Mouse (Mus musculus): Measurements from ENCODE around the gene Zswim5. TPM values are rescaled to one million over a fixed set of nuclear protein-coding genes. Genes with fewer than 3 reads are reported as not detected.

The Zswim5 gene
- polyA plus RNA-seq, 1 experiment from 2014 or later, result 10.4 TPM

DNA sequence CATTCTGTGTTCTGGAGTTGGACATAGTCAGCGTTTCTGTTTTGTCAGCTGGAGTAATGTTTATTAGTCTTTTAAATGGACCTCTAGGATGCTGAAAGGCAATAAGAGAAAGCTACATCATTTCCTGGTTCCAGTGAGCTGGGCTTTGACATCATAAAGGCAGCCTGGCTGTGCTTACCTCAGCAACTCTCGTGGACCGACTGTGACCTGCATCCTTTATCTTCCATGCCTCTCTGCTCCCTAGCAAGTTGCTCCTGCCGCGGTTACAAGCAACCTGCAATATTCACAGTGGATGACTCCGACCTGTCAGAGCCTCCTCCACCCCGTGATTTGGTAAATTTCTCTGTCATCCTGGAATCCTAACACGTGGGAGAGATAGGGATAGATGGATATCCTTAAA is 15.2 kb upstream of the Zswim5 start:
- H3K36me3 ChIP-seq, result no peaks in the 10 kb centered on the region
- no peak overlapping the region for H3K4me3 ChIP-seq
- no peak overlapping the region for H3K27ac ChIP-seq
- H3K27me3 ChIP-seq (replicated peaks), result no peaks in the 10 kb centered on the region
- H3K4me1 ChIP-seq, result no peaks in the 10 kb centered on the region
- ATAC-seq (ENCODE audit: low FRiP score, low read depth), result no peak
- no peak overlapping the region for H3K4me2 ChIP-seq (replicated peaks)
- 64% methylated on average over 8 of the region's 8 CpGs for WGBS
- H3K9me3 ChIP-seq, result no peaks in the 10 kb centered on the region
- H3K9ac ChIP-seq, result no peak overlapping the region

DNA sequence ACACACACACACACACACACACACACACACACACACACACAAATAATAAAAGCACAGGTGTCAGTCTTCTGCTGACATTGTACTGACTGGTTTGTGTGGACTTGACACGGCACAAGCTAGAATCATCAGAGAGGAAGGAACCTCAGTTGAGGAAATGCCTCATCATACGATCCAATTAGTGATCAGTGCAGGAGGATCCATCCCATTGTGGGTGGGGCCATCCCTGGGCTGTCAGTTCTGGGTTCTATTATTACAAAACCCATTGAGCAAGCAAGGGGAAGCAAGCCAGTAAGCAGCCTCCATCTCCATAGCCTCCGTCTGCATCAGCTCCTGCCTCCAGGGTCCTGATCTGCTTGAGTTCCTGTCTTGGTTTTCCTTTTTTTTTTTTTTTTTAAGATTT is 7.3 kb upstream of the Zswim5 start:
- Histone ChIP-seq H3K27me3 (replicated peaks) (no peaks in the 10 kb centered on the region), H3K4me3 (no peak overlapping the region), H3K9ac (no peak overlapping the region), H3K9me3 (no peaks in the 10 kb centered on the region), H3K4me2 (replicated peaks) (no peak overlapping the region), H3K27ac (no peak overlapping the region), H3K4me1 (no peaks in the 10 kb centered on the region), H3K36me3 (no peaks in the 10 kb centered on the region)
- ATAC-seq (ENCODE audit: low FRiP score, low read depth), result no peak
- 89% methylated on average over 3 of the region's 3 CpGs for WGBS

- Histone ChIP-seq H3K4me3 (no peak overlapping the region), H3K36me3 (no peaks in the 10 kb centered on the region), H3K27ac (no peak overlapping the region), H3K9ac (no peak overlapping the region), H3K27me3 (replicated peaks) (no peaks in the 10 kb centered on the region), H3K4me2 (replicated peaks) (no peak overlapping the region), H3K4me1 (no peaks in the 10 kb centered on the region; the same call in 1 of the 2 replicates), H3K9me3 (no peaks in the 10 kb centered on the region)
- ATAC-seq (ENCODE audit: low FRiP score, low read depth), result no peak
- WGBS, result 86% methylated on average over 4 of the region's 4 CpGs
Observed at GRCm38 (mm10) chr4:116874595-116874994, 2.6 kb upstream of the Zswim5 start.

GRCm38 (mm10) chr4:116876630-116876994 is 564 bp upstream of the Zswim5 start:
- WGBS, result under 1% methylated on average over 15 of the region's 15 CpGs
- H3K9me3 ChIP-seq, result no peaks in the 10 kb centered on the region
- no peaks in the 10 kb centered on the region for H3K36me3 ChIP-seq
- no peaks in the 10 kb centered on the region; the same call in 1 of the 2 replicates for H3K4me1 ChIP-seq
- H3K4me2 ChIP-seq (replicated peaks), result peak overlapping the region; percentile 74
- H3K4me3 ChIP-seq, result peak overlapping the region; percentile 93
- peak; percentile 83 for ATAC-seq (ENCODE audit: low FRiP score, low read depth)
- no peaks in the 10 kb centered on the region for H3K27me3 ChIP-seq (replicated peaks)
- peak overlapping the region; percentile 94 for H3K27ac ChIP-seq
- peak overlapping the region; percentile 95 for H3K9ac ChIP-seq

DNA sequence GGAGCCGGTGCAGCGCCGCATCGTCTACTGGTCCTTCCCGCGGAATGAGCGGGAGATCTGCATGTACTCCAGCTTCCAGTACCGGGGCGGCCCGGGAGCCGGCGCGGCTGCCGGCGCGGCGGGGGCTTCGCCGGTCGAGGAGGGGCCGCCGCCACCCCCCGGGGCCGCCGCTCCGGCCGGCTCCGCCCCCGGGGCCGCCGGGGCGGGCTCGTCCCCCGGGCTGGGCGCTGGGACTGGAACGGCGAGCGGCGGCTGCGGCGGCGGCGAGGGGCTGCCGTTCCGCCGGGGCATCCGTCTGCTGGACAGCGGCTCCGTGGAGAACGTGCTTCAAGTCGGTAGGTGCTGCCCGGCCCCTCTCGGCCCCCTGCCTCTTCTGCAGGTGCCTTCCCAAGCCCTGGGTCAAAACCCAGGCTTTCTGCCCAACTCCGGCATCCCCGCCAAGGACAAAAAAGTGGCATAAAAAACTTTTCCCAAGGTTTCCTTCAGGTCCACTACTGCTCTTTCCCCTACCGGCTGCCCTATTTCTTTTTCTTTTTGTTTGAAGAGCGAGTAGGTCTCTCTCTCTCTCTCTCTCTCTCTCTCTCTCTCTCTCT is 649 bp downstream of the Zswim5 start:
- under 1% methylated on average over 57 of the region's 57 CpGs for whole genome bisulfite sequencing
- H3K4me2 ChIP-seq (replicated peaks), result peak overlapping the region; percentile 74
- no peaks in the 10 kb centered on the region for H3K27me3 ChIP-seq (replicated peaks)
- no peak; the same call in 1 of the 2 replicates for ATAC-seq (ENCODE audit: low FRiP score, low read depth)
- peak overlapping the region; percentile 93 for H3K4me3 ChIP-seq
- no peaks in the 10 kb centered on the region for H3K36me3 ChIP-seq
- H3K4me1 ChIP-seq, result no peaks in the 10 kb centered on the region; the same call in 1 of the 2 replicates
- H3K9ac ChIP-seq, result peak overlapping the region; percentile 95
- H3K9me3 ChIP-seq, result no peaks in the 10 kb centered on the region
- peak overlapping the region; percentile 94 for H3K27ac ChIP-seq

- Histone ChIP-seq H3K4me1 (no peaks in the 10 kb centered on the region; the same call in 1 of the 2 replicates), H3K27me3 (replicated peaks) (no peaks in the 10 kb centered on the region), H3K4me3 (peak overlapping the region; percentile 93), H3K27ac (no peak overlapping the region), H3K4me2 (replicated peaks) (peak overlapping the region; percentile 74), H3K36me3 (no peaks in the 10 kb centered on the region), H3K9ac (peak overlapping the region; percentile 95), H3K9me3 (no peaks in the 10 kb centered on the region)
- ATAC-seq (ENCODE audit: low FRiP score, low read depth), result no peak
- WGBS, result 3% methylated on average over 11 of the region's 11 CpGs
Observed at GRCm38 (mm10) chr4:116878491-116878890, 1.3 kb downstream of the Zswim5 start.

- Histone ChIP-seq H3K4me2 (replicated peaks) (no peak overlapping the region), H3K9me3 (no peaks in the 10 kb centered on the region)
Observed at GRCm38 (mm10) chr4:116882679-116883078, 5.5 kb downstream of the Zswim5 start.

DNA sequence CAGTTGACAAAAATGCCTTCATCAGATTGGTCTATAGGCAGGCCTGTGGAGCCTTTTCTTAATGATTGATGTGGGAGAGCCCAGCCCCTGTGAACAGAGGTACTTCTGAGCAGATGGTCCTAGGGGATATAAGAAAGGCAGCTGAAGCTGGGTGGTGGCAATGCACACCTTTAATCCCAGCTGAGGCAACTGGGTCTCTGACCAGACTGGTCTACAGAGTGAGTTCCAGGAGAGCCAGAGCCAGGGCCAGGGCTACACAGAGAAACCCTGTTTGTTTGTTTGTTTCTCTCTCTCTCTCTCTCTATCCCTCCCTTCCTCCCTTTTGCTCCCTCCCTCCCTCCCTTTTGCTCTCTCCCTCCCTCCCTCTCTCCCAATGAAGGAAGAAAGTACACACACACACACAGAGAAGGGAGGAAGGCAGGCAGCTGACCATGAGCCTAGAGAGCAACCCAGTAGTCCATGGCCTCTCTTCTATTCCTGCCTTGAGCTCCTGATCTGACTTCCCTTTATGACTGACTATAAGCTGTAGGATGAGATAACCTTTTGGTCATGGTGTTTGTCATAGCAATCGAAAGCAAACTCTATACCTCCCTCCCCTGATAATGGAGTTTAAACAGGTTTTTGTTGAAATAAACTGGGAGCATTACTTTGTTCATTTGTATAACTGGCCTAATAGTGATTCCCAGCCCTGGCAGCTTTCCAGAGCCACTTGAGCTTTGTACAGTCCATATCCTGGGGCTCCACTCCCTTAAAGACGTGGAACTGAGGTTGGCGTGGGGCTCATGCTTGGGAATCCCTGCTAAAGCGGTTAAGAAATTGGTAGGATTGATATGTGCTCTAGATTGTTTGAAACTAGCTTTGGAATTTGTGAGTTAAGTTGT is 17.3 kb downstream of the Zswim5 start:
- H3K27ac ChIP-seq, result no peak overlapping the region
- 79% methylated on average over 4 of the region's 4 CpGs for WGBS

More at GRCm38 (mm10) chr4:116882679-116883078, 5.5 kb downstream of the Zswim5 start:
- no peaks in the 10 kb centered on the region; the same call in 1 of the 2 replicates for H3K4me1 ChIP-seq
- H3K4me3 ChIP-seq, result no peak overlapping the region
- H3K36me3 ChIP-seq, result no peaks in the 10 kb centered on the region
- H3K27ac ChIP-seq, result no peak overlapping the region
- ATAC-seq (ENCODE audit: low FRiP score, low read depth), result no peak
- H3K9ac ChIP-seq, result no peak overlapping the region
- H3K27me3 ChIP-seq (replicated peaks), result no peaks in the 10 kb centered on the region

GRCm38 (mm10) chr4:116910489-116911181 is 33.5 kb downstream of the Zswim5 start:
- WGBS, result 43% methylated on average over 4 of the region's 4 CpGs
- Histone ChIP-seq H3K9me3 (no peaks in the 10 kb centered on the region), H3K9ac (no peak overlapping the region), H3K27ac (no peak overlapping the region), H3K27me3 (replicated peaks) (no peaks in the 10 kb centered on the region), H3K4me2 (replicated peaks) (no peak overlapping the region), H3K4me1 (no peaks in the 10 kb centered on the region), H3K4me3 (no peak overlapping the region), H3K36me3 (no peaks in the 10 kb centered on the region)
- ATAC-seq (ENCODE audit: low FRiP score, low read depth), result no peak

More for the DNA sequence above, 17.3 kb downstream of the Zswim5 start:
- H3K4me1 ChIP-seq, result peaks cover 16% of the 10 kb centered on the region
- no peak overlapping the region for H3K4me2 ChIP-seq (replicated peaks)
- H3K9me3 ChIP-seq, result no peaks in the 10 kb centered on the region
- no peak overlapping the region for H3K9ac ChIP-seq
- ATAC-seq (ENCODE audit: low FRiP score, low read depth), result no peak
- H3K27me3 ChIP-seq (replicated peaks), result no peaks in the 10 kb centered on the region
- no peak overlapping the region for H3K4me3 ChIP-seq
- no peaks in the 10 kb centered on the region for H3K36me3 ChIP-seq

DNA sequence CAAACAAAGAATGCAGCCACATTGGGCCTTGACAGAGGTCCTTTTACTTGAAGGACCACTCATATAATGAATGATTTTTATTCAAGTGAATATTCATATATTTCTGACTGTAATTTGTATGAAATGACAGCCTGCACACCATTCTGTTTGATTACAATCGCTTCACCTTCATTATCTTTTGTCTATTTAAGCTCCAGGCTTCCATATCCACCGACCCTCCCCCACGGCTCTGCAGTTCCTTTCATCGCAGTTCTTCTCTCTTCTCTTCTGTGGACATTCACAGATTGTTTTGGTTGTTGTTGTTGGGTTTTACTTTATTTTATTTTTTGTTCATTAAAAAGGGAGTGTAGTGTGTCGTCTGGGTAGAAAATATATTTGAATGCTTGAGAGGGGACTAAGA is 34.0 kb downstream of the Zswim5 start:
- no peaks in the 10 kb centered on the region for H3K36me3 ChIP-seq
- no peak for ATAC-seq (ENCODE audit: low FRiP score, low read depth)

GRCm38 (mm10) chr4:116913318-116913717 is 36.1 kb downstream of the Zswim5 start:
- Histone ChIP-seq H3K27ac (no peak overlapping the region), H3K36me3 (no peaks in the 10 kb centered on the region), H3K27me3 (replicated peaks) (no peaks in the 10 kb centered on the region), H3K9me3 (no peaks in the 10 kb centered on the region), H3K4me3 (no peak overlapping the region), H3K4me1 (no peaks in the 10 kb centered on the region), H3K4me2 (replicated peaks) (no peak overlapping the region), H3K9ac (no peak overlapping the region)
- WGBS, result 95% methylated on average over 2 of the region's 2 CpGs
- no peak for ATAC-seq (ENCODE audit: low FRiP score, low read depth)

More for the DNA sequence above, 34.0 kb downstream of the Zswim5 start:
- Histone ChIP-seq H3K9me3 (no peaks in the 10 kb centered on the region), H3K4me2 (replicated peaks) (no peak overlapping the region), H3K27me3 (replicated peaks) (no peaks in the 10 kb centered on the region), H3K27ac (no peak overlapping the region), H3K9ac (no peak overlapping the region), H3K4me3 (no peak overlapping the region), H3K4me1 (no peaks in the 10 kb centered on the region)
- 60% methylated on average over 5 of the region's 5 CpGs for WGBS

DNA sequence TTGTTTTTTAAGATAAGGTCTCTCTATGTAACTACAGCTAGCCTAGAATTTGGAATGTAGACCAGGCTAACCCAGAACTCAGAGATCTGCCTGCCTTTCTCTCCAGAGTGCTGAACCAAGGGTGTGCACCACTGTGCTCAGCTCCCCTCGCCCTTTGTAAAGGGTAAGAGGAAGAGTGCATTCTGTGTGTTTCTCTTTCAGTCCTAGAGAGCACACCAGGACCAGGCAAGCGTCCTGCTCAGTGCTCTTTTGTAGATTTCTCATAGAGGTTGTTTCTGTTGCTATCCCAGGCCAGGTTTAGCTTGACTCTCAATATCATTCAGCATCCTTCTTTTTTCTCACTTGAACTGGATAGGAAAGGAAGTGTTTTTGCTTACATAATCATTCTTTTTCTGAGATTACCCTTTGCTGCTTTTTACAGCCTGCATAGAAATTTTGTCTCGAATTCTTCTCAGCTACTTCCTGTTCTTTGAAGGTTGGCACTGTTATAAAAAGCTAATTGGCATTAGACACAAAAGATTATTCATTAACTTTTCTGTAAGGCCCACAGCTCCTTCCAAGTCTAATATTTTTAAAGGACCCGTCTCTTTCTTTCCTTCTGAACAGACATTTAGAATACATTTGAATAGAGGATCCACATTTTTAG is 51.0 kb downstream of the Zswim5 start:
- H3K4me2 ChIP-seq (replicated peaks), result no peak overlapping the region
- ATAC-seq (ENCODE audit: low FRiP score, low read depth), result no peak
- H3K36me3 ChIP-seq, result no peaks in the 10 kb centered on the region
- H3K9me3 ChIP-seq, result no peaks in the 10 kb centered on the region
- no peaks in the 10 kb centered on the region for H3K27me3 ChIP-seq (replicated peaks)
- 60% methylated on average over 4 of the region's 4 CpGs for WGBS
- no peak overlapping the region for H3K4me3 ChIP-seq
- no peak overlapping the region for H3K9ac ChIP-seq
- no peaks in the 10 kb centered on the region for H3K4me1 ChIP-seq
- H3K27ac ChIP-seq, result no peak overlapping the region
